In the genomic region with DNA sequence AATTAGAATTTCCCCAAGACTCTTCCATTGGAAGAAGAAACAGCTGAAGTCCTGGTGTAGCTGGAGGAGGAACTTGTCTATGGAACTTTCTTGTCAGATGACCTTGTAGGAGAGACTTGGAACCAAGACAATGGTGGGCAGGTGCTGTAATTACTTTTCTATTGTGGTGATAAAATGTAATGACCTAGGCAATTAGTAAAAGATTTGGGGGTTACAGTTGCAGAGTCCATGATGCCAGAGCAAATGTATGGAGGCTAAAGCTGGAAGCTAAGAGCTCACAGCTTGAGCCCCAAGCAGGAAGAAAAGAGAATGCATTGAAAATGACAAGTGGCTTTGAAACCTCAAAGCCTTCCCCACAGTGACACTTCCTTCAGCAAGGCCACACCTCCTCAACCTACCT, we compare ENCODE assay signal across 13 mouse cellular contexts.
"Had no signal": no experiment of that assay in that cellular context is flagged by ENCODE, and none has a peak within 500 bp of the region (broad histone marks: within the 10 kb centered on the region; RNA-seq: fewer than 3 reads in every experiment).

No protein-coding gene starts in this region.

- DNase-seq: lung, adult 18-20 months; lung, embryonic 14.5 days; lung, postnatal 10 days; lung, postnatal 4 days; midbrain, embryonic 14.5 days; retina, postnatal 1 day; right cerebral cortex, adult 18-20 months; right cerebral cortex, postnatal 25 days; right cerebral cortex, postnatal 4 days; spleen, adult 18-20 months; thymus, adult 18-20 months; thymus, postnatal 14 days; thymus, postnatal 36 days had no signal
